Mouse (Mus musculus) megakaryocyte, embryonic 14.5 days (primary cell): ENCODE measurements around the gene Cryl1. TPM values are rescaled to one million over a fixed set of nuclear protein-coding genes. Genes with fewer than 3 reads are reported as not detected.

Experiments
- H3K27me3 ChIP-seq: replicated peaks from 2 replicates; pipeline ENCODE3; 2012; ENCODE audit warnings: inconsistent platforms
- H3K36me3 ChIP-seq: replicated peaks from 2 replicates; pipeline ENCODE3; 2012; ENCODE audit warnings: low read length, inconsistent platforms, mixed read lengths
- H3K4me1 ChIP-seq: 2 replicates; pipeline ENCODE4 v1.6.1; 2012; ENCODE audit warnings: inconsistent platforms
- H3K4me3 ChIP-seq: replicated peaks from 2 replicates; pipeline ENCODE3; 2012; ENCODE audit warnings: moderate library complexity, mild to moderate bottlenecking, inconsistent platforms
- H3K9me3 ChIP-seq: 2 replicates; pipeline ENCODE4 v1.6.1; 2012; ENCODE audit warnings: inconsistent platforms
- FLI1 ChIP-seq: IDR thresholded peaks from 2 replicates; pipeline ENCODE4 v1.6.1; 2012; ENCODE audit warnings: low read length, inconsistent platforms, mixed read lengths
- GATA1 ChIP-seq: IDR thresholded peaks from 3 replicates; pipeline ENCODE4 v1.6.1; 2012; ENCODE audit warnings: mixed read lengths, low read length, inconsistent platforms, borderline replicate concordance
- polyA plus RNA-seq: library from polyadenylated mRNA; stranded (reverse); fragments of >175 nt; gene quantifications from 2 replicates; pipeline ENCODE4 v1.2.3, GENCODE M21; 2012; ENCODE audit warnings: low replicate concordance; ENCODE audit not compliant: insufficient read depth

Cryl1 gene
- polyA plus RNA-seq, 1 experiment, result 3.3 TPM

GRCm38 (mm10) chr14:57246575-57246974 is 151.8 kb downstream of the Cryl1 start:
- no peaks in the 10 kb centered on the region for H3K9me3 ChIP-seq
- H3K27me3 ChIP-seq, result peaks cover 11% of the 10 kb centered on the region
- H3K4me1 ChIP-seq, result no peaks in the 10 kb centered on the region
- TF ChIP-seq GATA1 (no peak), FLI1 (no peak)
- no peaks in the 10 kb centered on the region for H3K36me3 ChIP-seq
- H3K4me3 ChIP-seq, result no peak overlapping the region

- TF ChIP-seq FLI1 (no peak), GATA1 (no peak)
Observed at GRCm38 (mm10) chr14:57242978-57243377, 155.4 kb downstream of the Cryl1 start.

DNA sequence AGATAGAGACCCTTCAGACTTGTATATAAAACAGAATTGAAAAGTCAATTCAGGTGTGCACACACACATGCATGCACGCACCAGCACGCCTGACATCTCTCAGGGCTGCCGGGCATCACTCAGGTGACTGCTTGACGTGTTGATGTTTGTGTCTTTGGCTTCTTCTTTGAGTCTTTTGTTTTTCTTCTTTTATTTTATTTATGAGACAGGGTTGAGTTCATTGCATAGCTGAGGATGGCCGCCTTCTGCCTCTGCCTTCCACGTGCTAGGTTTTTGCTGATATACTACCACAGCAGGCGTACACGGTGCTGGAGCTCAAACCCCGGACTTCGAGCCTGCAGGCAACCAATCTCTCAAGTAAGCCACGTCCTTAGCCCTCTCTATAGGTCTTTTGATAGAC is 163.1 kb downstream of the Cryl1 start:
- H3K9me3 ChIP-seq, result no peaks in the 10 kb centered on the region
- no peaks in the 10 kb centered on the region for H3K4me1 ChIP-seq
- no peak overlapping the region for H3K4me3 ChIP-seq
- no peaks in the 10 kb centered on the region for H3K36me3 ChIP-seq
- TF ChIP-seq FLI1, result no peak
- no peak for TF ChIP-seq GATA1
- peaks cover 2% of the 10 kb centered on the region for H3K27me3 ChIP-seq

More at GRCm38 (mm10) chr14:57242978-57243377, 155.4 kb downstream of the Cryl1 start:
- Histone ChIP-seq H3K4me1 (no peaks in the 10 kb centered on the region), H3K36me3 (no peaks in the 10 kb centered on the region), H3K27me3 (peaks cover 9% of the 10 kb centered on the region), H3K9me3 (no peaks in the 10 kb centered on the region), H3K4me3 (no peak overlapping the region)

GRCm38 (mm10) chr14:57234711-57235110 is 163.6 kb downstream of the Cryl1 start:
- TF ChIP-seq FLI1 (no peak), GATA1 (no peak)
- no peaks in the 10 kb centered on the region for H3K9me3 ChIP-seq
- H3K4me1 ChIP-seq, result no peaks in the 10 kb centered on the region
- H3K27me3 ChIP-seq, result peaks cover 2% of the 10 kb centered on the region
- H3K36me3 ChIP-seq, result no peaks in the 10 kb centered on the region
- no peak overlapping the region for H3K4me3 ChIP-seq

DNA sequence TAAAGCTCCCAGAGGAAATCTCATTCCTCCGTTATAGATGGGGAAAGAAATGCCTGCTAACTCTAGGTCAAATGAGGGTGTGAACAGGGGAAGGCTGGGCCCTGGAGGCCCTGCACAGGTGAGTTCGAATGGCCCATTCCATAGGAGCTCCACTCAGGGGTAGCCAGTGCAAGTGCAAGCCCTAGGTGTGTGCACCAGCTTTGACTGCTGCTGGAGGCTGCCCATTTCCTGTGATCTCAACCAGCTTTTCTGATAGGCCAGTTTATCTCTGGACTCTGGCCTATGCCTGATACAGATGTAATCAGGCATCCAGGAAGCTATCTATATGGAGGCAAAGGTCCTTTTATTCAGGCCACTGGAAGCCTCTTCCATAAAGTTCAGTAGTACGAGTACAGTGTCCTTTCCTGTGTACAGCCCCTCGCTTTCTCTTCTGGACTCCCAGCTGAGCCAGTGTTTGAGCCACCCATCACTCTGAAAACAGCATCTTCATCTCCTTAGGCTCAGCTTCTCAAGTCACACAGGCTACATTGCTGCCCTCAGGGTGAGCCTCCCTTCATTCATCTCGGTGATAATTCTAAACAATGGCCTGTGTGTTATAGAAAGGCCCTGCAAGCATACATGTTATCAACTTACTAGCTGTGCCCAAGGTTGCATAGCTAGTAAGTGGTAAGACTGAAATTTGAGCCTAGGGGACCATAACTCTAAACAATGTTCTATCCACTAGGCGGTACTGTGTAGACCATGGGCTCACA is 167.9 kb downstream of the Cryl1 start:
- no peaks in the 10 kb centered on the region for H3K9me3 ChIP-seq
- no peaks in the 10 kb centered on the region for H3K27me3 ChIP-seq
- H3K4me3 ChIP-seq, result no peak overlapping the region
- H3K4me1 ChIP-seq, result no peaks in the 10 kb centered on the region
- TF ChIP-seq GATA1, result no peak
- TF ChIP-seq FLI1, result no peak
- no peaks in the 10 kb centered on the region for H3K36me3 ChIP-seq

Other genes starting within 250 kb of the Cryl1 start
- 0.11 TPM in 1 of 2 replicates, not detected in the other for gene Ift88, start 25.5 kb upstream of the Cryl1 start, polyA plus RNA-seq
- not detected in 2 replicates for gene Il17d, start 126.2 kb upstream of the Cryl1 start, polyA plus RNA-seq
- 2.2 TPM in 1 of 2 replicates, not detected in the other for gene Eef1akmt1, start 173.1 kb upstream of the Cryl1 start, polyA plus RNA-seq